ENCODE assay signal across 10 mouse cellular contexts in genomic region chr12:82467641-82468040, GRCm38 (mm10).
DNase-seq lines count a peak whose midpoint lies in the region; ATAC-seq and TF ChIP-seq lines count a peak whose summit lies in the region.
"Had no signal": no experiment of that assay in that cellular context is flagged by ENCODE, and none has a peak within 500 bp of the region (broad histone marks: within the 10 kb centered on the region; RNA-seq: fewer than 3 reads in every experiment).

No protein-coding gene starts in this region.

- no peak overlapping the region for H3K4me3 ChIP-seq in olfactory bulb, adult 2 months (ENCODE audit: insufficient read depth, low read depth, low read length)
- no peak overlapping the region for H3K4me3 ChIP-seq in midbrain, embryonic 16.5 days (ENCODE audit: low read depth, low read length)
- H3K4me3 ChIP-seq: heart, embryonic 13.5 days; limb, embryonic 12.5 days had no signal

- WGBS in olfactory bulb, adult 2 months = 21% methylated on average over 2 of the region's 2 CpGs
- WGBS in midbrain, embryonic 16.5 days = 70% methylated on average over 2 of the region's 2 CpGs

- ATAC-seq in midbrain, embryonic 16.5 days = no peak

- H3K9ac ChIP-seq in midbrain, embryonic 16.5 days (ENCODE audit: low read depth, low read length) = no peak overlapping the region
- H3K9ac ChIP-seq: heart, embryonic 13.5 days; limb, embryonic 12.5 days had no signal

- H3K4me2 ChIP-seq in midbrain, embryonic 16.5 days (ENCODE audit: low read length) = no peak overlapping the region
- H3K4me2 ChIP-seq: heart, embryonic 13.5 days; limb, embryonic 12.5 days had no signal

- no peak overlapping the region for H3K27ac ChIP-seq in olfactory bulb, adult 2 months (ENCODE audit: insufficient read depth, low read depth, low read length)
- H3K27ac ChIP-seq in midbrain, embryonic 16.5 days (ENCODE audit: low read length) = no peak overlapping the region
- H3K27ac ChIP-seq: limb, embryonic 12.5 days had no signal

- H3K9me3 ChIP-seq in midbrain, embryonic 16.5 days (replicated peaks; ENCODE audit: control insufficient read depth, low read length, poor library complexity, severe bottlenecking) = no peaks in the 10 kb centered on the region
- H3K9me3 ChIP-seq: heart, embryonic 13.5 days; limb, embryonic 12.5 days had no signal

- TF ChIP-seq POLR2A in olfactory bulb, adult 2 months (IDR thresholded peaks at IDR 0.05; ENCODE audit: insufficient read depth, low read depth, low read length) = no peak

- H3K36me3 ChIP-seq in midbrain, embryonic 16.5 days (ENCODE audit: control insufficient read depth, insufficient read depth, low read length) = no peaks in the 10 kb centered on the region
- H3K36me3 ChIP-seq: heart, embryonic 13.5 days; limb, embryonic 12.5 days had no signal

- peak; percentile 25; the same call in 1 of the 2 replicates for TF ChIP-seq CTCF in olfactory bulb, adult 2 months (IDR thresholded peaks at IDR 0.05; ENCODE audit: insufficient read depth, low read depth, low read length)

- DNase-seq in adrenal gland, postnatal 14 days = peak; percentile 57
- no peak for DNase-seq in adrenal gland, adult 18-20 months (ENCODE audit: low spot score in 2 of 2)
- DNase-seq in kidney, adult 9 months = peak; percentile 43
- DNase-seq in kidney, adult 11 months = no peak
- DNase-seq in kidney, postnatal 4 days = peak; percentile 52 to 68
- DNase-seq in urinary bladder, postnatal 4 days (ENCODE audit: low spot score in 2 of 2) = no peak

- no peaks in the 10 kb centered on the region; the same call in 1 of the 2 replicates for H3K4me1 ChIP-seq in olfactory bulb, adult 2 months (ENCODE audit: control insufficient read depth, insufficient read depth, low read length)
- H3K4me1 ChIP-seq in midbrain, embryonic 16.5 days (ENCODE audit: control insufficient read depth, insufficient read depth, low read length) = peaks cover 4% of the 10 kb centered on the region; the same call in 1 of the 2 replicates

- H3K27me3 ChIP-seq in midbrain, embryonic 16.5 days (ENCODE audit: control insufficient read depth, insufficient read depth, low read depth, low read length) = no peaks in the 10 kb centered on the region
- H3K27me3 ChIP-seq: heart, embryonic 13.5 days; limb, embryonic 12.5 days had no signal

Comparison
In these comparisons a context has a peak if more than half of its experiments do, and no peak if none do; other contexts are left out.
1. DNase-seq: peak in adrenal gland, postnatal 14 days (single experiment), kidney, adult 9 months (single experiment) and kidney, postnatal 4 days (2 of 2); none in adrenal gland, adult 18-20 months (0 of 2), kidney, adult 11 months (single experiment) and urinary bladder, postnatal 4 days (0 of 2).